ENCODE assay signal across 10 mouse cellular contexts in the genomic region with DNA sequence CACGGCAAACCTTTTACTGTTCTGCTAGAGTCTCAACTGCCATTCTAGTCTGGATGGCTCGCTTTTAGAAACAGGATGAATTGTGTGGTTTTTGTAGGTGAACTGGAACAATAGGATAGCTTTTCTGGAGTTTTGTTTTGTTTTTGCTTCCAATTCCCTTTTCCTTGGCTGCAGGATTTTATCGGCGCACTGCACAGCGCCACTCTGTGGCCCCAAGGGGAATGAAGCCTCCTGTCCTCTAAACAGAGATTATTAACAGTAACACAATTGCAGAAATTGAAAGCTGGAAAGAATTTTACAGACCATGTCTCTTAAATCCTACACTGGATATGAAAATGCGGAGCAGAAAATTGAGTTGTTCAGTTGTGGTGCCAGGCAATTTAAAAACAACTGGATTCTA. TPM values are rescaled to one million over a fixed set of nuclear protein-coding genes. Genes with fewer than 3 reads are reported as not detected.
DNase-seq lines count a peak whose midpoint lies in the region; ATAC-seq and TF ChIP-seq lines count a peak whose summit lies in the region.
"Had no signal": no experiment of that assay in that cellular context is flagged by ENCODE, and none has a peak within 500 bp of the region (broad histone marks: within the 10 kb centered on the region; RNA-seq: fewer than 3 reads in every experiment).

No protein-coding gene starts in this region.

- ATAC-seq in liver, postnatal 0 days = no peak
- ATAC-seq in forebrain, embryonic 12.5 days (ENCODE audit: low FRiP score) = no peak

- WGBS in liver, postnatal 0 days (ENCODE audit: insufficient replicate concordance) = 31% methylated on average over 6 of the region's 6 CpGs
- 34% methylated on average over 6 of the region's 6 CpGs for WGBS in bone marrow, adult 2 months
- 35% methylated on average over 6 of the region's 6 CpGs for WGBS in forebrain, embryonic 12.5 days

- no peak for DNase-seq in gastrocnemius, adult 2 months
- no peak for DNase-seq in gastrocnemius, adult 8-10 months (ENCODE audit: low spot score in 2 of 2)
- DNase-seq in liver, postnatal 0 days = no peak
- DNase-seq in liver = no peak
- peak; percentile 26 for DNase-seq in left cerebral cortex, postnatal 4 days
- no peak for DNase-seq in spleen, postnatal 14 days (ENCODE audit: low spot score in 2 of 2)

- intact Hi-C loops in gastrocnemius, adult 2 months (cut with DNase I) = loop anchor here (10.0 kb wide), 1 partner anchor 148 kb away; no protein-coding TSS in a partner anchor
- intact Hi-C loops in left cerebral cortex, postnatal 4 days (cut with DNase I) = loop anchor here (2.0 kb wide), 1 partner anchor 148 kb away; no protein-coding TSS in a partner anchor

- H3K4me3 ChIP-seq in gastrocnemius, adult 2 months = no peak overlapping the region
- H3K4me3 ChIP-seq in liver, postnatal 0 days (ENCODE audit: low read depth, low read length) = no peak overlapping the region
- H3K4me3 ChIP-seq in bone marrow, adult 2 months (replicated peaks; ENCODE audit: control insufficient read depth, low read depth, low read length) = no peak overlapping the region
- H3K4me3 ChIP-seq in forebrain, embryonic 12.5 days (replicated peaks) = no peak overlapping the region
- H3K4me3 ChIP-seq: limb, embryonic 15.5 days had no signal

- TF ChIP-seq CTCF in gastrocnemius, adult 2 months (IDR thresholded peaks at IDR 0.05) = peak; percentile 71
- TF ChIP-seq CTCF in liver, postnatal 0 days (IDR thresholded peaks at IDR 0.05; ENCODE audit: low read depth) = peak; percentile 64
- peak; percentile 49; the same call in 1 of the 2 replicates for TF ChIP-seq CTCF in bone marrow, adult 2 months (IDR thresholded peaks at IDR 0.05; ENCODE audit: control insufficient read depth, insufficient read depth, low read length)

- no peaks in the 10 kb centered on the region for H3K9me3 ChIP-seq in liver, postnatal 0 days (ENCODE audit: low read length)
- H3K9me3 ChIP-seq in forebrain, embryonic 12.5 days = no peaks in the 10 kb centered on the region
- H3K9me3 ChIP-seq: limb, embryonic 15.5 days had no signal

- TF ChIP-seq EP300 in liver, postnatal 0 days (IDR thresholded peaks at IDR 0.05; ENCODE audit: low read depth) = no peak

- no peaks in the 10 kb centered on the region for H3K36me3 ChIP-seq in liver, postnatal 0 days (replicated peaks; ENCODE audit: insufficient read depth, low read length)
- no peaks in the 10 kb centered on the region for H3K36me3 ChIP-seq in forebrain, embryonic 12.5 days (replicated peaks)
- H3K36me3 ChIP-seq: limb, embryonic 15.5 days had no signal

- no peaks in the 10 kb centered on the region for H3K4me1 ChIP-seq in liver, postnatal 0 days (ENCODE audit: insufficient read depth)
- no peaks in the 10 kb centered on the region for H3K4me1 ChIP-seq in bone marrow, adult 2 months (ENCODE audit: control insufficient read depth, insufficient read depth, low read length)
- no peaks in the 10 kb centered on the region for H3K4me1 ChIP-seq in forebrain, embryonic 12.5 days
- H3K4me1 ChIP-seq: limb, embryonic 15.5 days had no signal

- TF ChIP-seq POLR2A in bone marrow, adult 2 months (IDR thresholded peaks at IDR 0.05; ENCODE audit: borderline replicate concordance, control insufficient read depth, low read depth, low read length) = no peak

- no peak overlapping the region for H3K4me2 ChIP-seq in liver, postnatal 0 days (ENCODE audit: low read depth, low read length)
- no peak overlapping the region for H3K4me2 ChIP-seq in forebrain, embryonic 12.5 days
- H3K4me2 ChIP-seq: limb, embryonic 15.5 days had no signal

- H3K27me3 ChIP-seq in liver, postnatal 0 days (ENCODE audit: insufficient read depth, low read length) = no peaks in the 10 kb centered on the region
- peaks cover 15% of the 10 kb centered on the region; the same call in 1 of the 2 replicates for H3K27me3 ChIP-seq in forebrain, embryonic 12.5 days
- H3K27me3 ChIP-seq: limb, embryonic 15.5 days had no signal

- H3K27ac ChIP-seq in gastrocnemius, adult 2 months = no peak overlapping the region
- H3K27ac ChIP-seq in liver, postnatal 0 days (ENCODE audit: low read depth) = no peak overlapping the region
- no peak overlapping the region for H3K27ac ChIP-seq in bone marrow, adult 2 months (ENCODE audit: control insufficient read depth, insufficient read depth, low read depth, low read length, poor library complexity)
- H3K27ac ChIP-seq in forebrain, embryonic 12.5 days = no peak overlapping the region
- H3K27ac ChIP-seq: limb, embryonic 15.5 days had no signal

- no peak overlapping the region for H3K9ac ChIP-seq in liver, postnatal 0 days (replicated peaks)
- H3K9ac ChIP-seq in forebrain, embryonic 12.5 days = no peak overlapping the region
- H3K9ac ChIP-seq: limb, embryonic 15.5 days had no signal

RNA-seq across cellular contexts. Expression of a gene that starts 18.6 kb away (rescaled TPM):
- total RNA-seq in gastrocnemius, adult 2 months (2021) = not detected
- not detected for total RNA-seq in gastrocnemius, adult 8-10 months (2022)
- 0.04 TPM in 1 of 2 replicates, not detected in the other for polyA plus RNA-seq in liver, postnatal 0 days (2015; fragmentation: Nextera tagmentation; extraction: Ambion mirVana)
- 0.82 and 3.4 TPM in 2 replicates for polyA plus RNA-seq in bone marrow, adult 2 months (2011; ENCODE audit: insufficient read depth, insufficient read length, low replicate concordance, missing spikeins)
- total RNA-seq in left cerebral cortex, postnatal 4 days (2021) = 1 to 10 TPM in 1 of 2 experiments, under 1 TPM in 1; 0.54 to 1.0 TPM
- polyA plus RNA-seq in forebrain, embryonic 12.5 days (2016; fragmentation: Nextera tagmentation; extraction: Ambion mirVana) = 0.31 TPM in 2 replicates
- polyA plus RNA-seq: limb, embryonic 15.5 days had no signal

RNA-seq across cellular contexts. Expression of a gene that starts 21.9 kb away (rescaled TPM):
- not detected for total RNA-seq in gastrocnemius, adult 2 months (2021)
- not detected for total RNA-seq in gastrocnemius, adult 8-10 months (2022)
- 0.06 and 0.08 TPM in 2 replicates for polyA plus RNA-seq in liver, postnatal 0 days (2015; fragmentation: Nextera tagmentation; extraction: Ambion mirVana)
- 1.6 and 6.8 TPM in 2 replicates for polyA plus RNA-seq in bone marrow, adult 2 months (2011; ENCODE audit: insufficient read depth, insufficient read length, low replicate concordance, missing spikeins)
- under 1 TPM; 0.14 to 0.18 TPM for total RNA-seq in left cerebral cortex, postnatal 4 days (2021)
- 0.17 and 0.18 TPM in 2 replicates for polyA plus RNA-seq in forebrain, embryonic 12.5 days (2016; fragmentation: Nextera tagmentation; extraction: Ambion mirVana)
- polyA plus RNA-seq: gonadal fat pad, adult 2 months had no signal
